Mouse (Mus musculus) gastrocnemius, adult 2 months (tissue): ENCODE measurements around the gene Rbfox1. TPM values are rescaled to one million over a fixed set of nuclear protein-coding genes. Genes with fewer than 3 reads are reported as not detected.

Experiments
- DNase-seq: peaks from one replicate; pipeline ENCODE4 v3.0.0; 2022
- H3K27ac ChIP-seq: fragments of 200-600 bp; 2 replicates; pipeline ENCODE4 v1.8.1; 2022; ENCODE audit warnings: mild to moderate bottlenecking
- H3K4me3 ChIP-seq: fragments of 200-600 bp; 2 replicates; pipeline ENCODE4 v1.8.1; 2022; ENCODE audit warnings: mild to moderate bottlenecking, moderate library complexity
- CTCF ChIP-seq: fragments of 200-600 bp; IDR thresholded peaks from 2 replicates; pipeline ENCODE4 v1.8.1; 2022; ENCODE audit warnings: antibody characterized with exemption, mild to moderate bottlenecking, moderate library complexity
- intact Hi-C: fragments of 180-260 bp; cut with DNase I; formaldehyde crosslinking; loops from one replicate; pipeline ENCODE4 v1.15.1; 2025
- total RNA-seq, 2 experiments: library from RNA; stranded (reverse); gene quantifications; 2 replicates each; pipeline ENCODE4 v1.2.3; 2021

Gene Rbfox1
- total RNA-seq, 2 experiments from 2014 or later: 194 to 277 TPM

- no peak for TF ChIP-seq CTCF
- no peak overlapping the region for H3K4me3 ChIP-seq
- intact Hi-C loops: no loop called here
- peak; percentile 82 for DNase-seq
- H3K27ac ChIP-seq: peak overlapping the region; percentile 65
These were observed 1444.0 kb downstream of the Rbfox1 start for GRCm38 (mm10) chr16:7329196-7329595.

- TF ChIP-seq CTCF: no peak
- H3K4me3 ChIP-seq: no peak overlapping the region
- intact Hi-C loops: no loop called here
These were observed 1456.0 kb downstream of the Rbfox1 start for GRCm38 (mm10) chr16:7341186-7341585.

GRCm38 (mm10) chr16:7345298-7345697 lies 1460.1 kb downstream of the Rbfox1 start:
- no peak overlapping the region for H3K27ac ChIP-seq
- H3K4me3 ChIP-seq: no peak overlapping the region
- no peak for TF ChIP-seq CTCF
- no peak for DNase-seq
- intact Hi-C loops: no loop called here

More at GRCm38 (mm10) chr16:7341186-7341585, 1456.0 kb downstream of the Rbfox1 start:
- H3K27ac ChIP-seq: no peak overlapping the region
- DNase-seq: no peak

- Histone ChIP-seq H3K4me3 (no peak overlapping the region), H3K27ac (no peak overlapping the region)
- intact Hi-C loops: no loop called here
- no peak for DNase-seq
- no peak for TF ChIP-seq CTCF
These were observed 1461.0 kb downstream of the Rbfox1 start for GRCm38 (mm10) chr16:7346001-7346625.

GRCm38 (mm10) chr16:7347522-7348165 lies 1462.5 kb downstream of the Rbfox1 start:
- Histone ChIP-seq H3K4me3 (no peak overlapping the region), H3K27ac (no peak overlapping the region)
- intact Hi-C loops: no loop called here
- no peak for TF ChIP-seq CTCF
- DNase-seq: no peak

- DNase-seq: peak; percentile 19
- no peak for TF ChIP-seq CTCF
These were observed 1467.7 kb downstream of the Rbfox1 start for GRCm38 (mm10) chr16:7352808-7353207.

GRCm38 (mm10) chr16:7354116-7354515 lies 1469.0 kb downstream of the Rbfox1 start:
- no peak overlapping the region for H3K4me3 ChIP-seq
- no peak overlapping the region for H3K27ac ChIP-seq
- intact Hi-C loops: no loop called here
- no peak for TF ChIP-seq CTCF
- no peak for DNase-seq

More at GRCm38 (mm10) chr16:7352808-7353207, 1467.7 kb downstream of the Rbfox1 start:
- intact Hi-C loops: no loop called here
- no peak overlapping the region for H3K4me3 ChIP-seq
- no peak overlapping the region for H3K27ac ChIP-seq

- no peak for TF ChIP-seq CTCF
These were observed 1473.9 kb downstream of the Rbfox1 start for GRCm38 (mm10) chr16:7359043-7359442.

GRCm38 (mm10) chr16:7360706-7361105 lies 1475.6 kb downstream of the Rbfox1 start:
- intact Hi-C loops: no loop called here
- no peak for TF ChIP-seq CTCF
- Histone ChIP-seq H3K4me3 (no peak overlapping the region), H3K27ac (no peak overlapping the region)
- no peak for DNase-seq

More at GRCm38 (mm10) chr16:7359043-7359442, 1473.9 kb downstream of the Rbfox1 start:
- Histone ChIP-seq H3K27ac (no peak overlapping the region), H3K4me3 (no peak overlapping the region)
- DNase-seq: no peak
- intact Hi-C loops: no loop called here

GRCm38 (mm10) chr16:7365878-7366277 lies 1480.7 kb downstream of the Rbfox1 start:
- no peak overlapping the region for H3K27ac ChIP-seq
- H3K4me3 ChIP-seq: no peak overlapping the region
- intact Hi-C loops: no loop called here
- TF ChIP-seq CTCF: no peak
- DNase-seq: no peak

- no peak for DNase-seq
- intact Hi-C loops: loop anchor here (10.0 kb wide), 1 partner anchor 961 kb away; no protein-coding TSS in a partner anchor
- Histone ChIP-seq H3K4me3 (no peak overlapping the region), H3K27ac (no peak overlapping the region)
- no peak for TF ChIP-seq CTCF
These were observed 1489.0 kb downstream of the Rbfox1 start for GRCm38 (mm10) chr16:7374146-7374545.

- no peak for TF ChIP-seq CTCF
- intact Hi-C loops: loop anchor here (10.0 kb wide), 1 partner anchor 960 kb away; no protein-coding TSS in a partner anchor
- no peak overlapping the region for H3K4me3 ChIP-seq
- H3K27ac ChIP-seq: no peak overlapping the region
- DNase-seq: no peak
These were observed 1489.5 kb downstream of the Rbfox1 start for GRCm38 (mm10) chr16:7374674-7375073.

- Histone ChIP-seq H3K27ac (no peak overlapping the region), H3K4me3 (no peak overlapping the region)
- intact Hi-C loops: no loop called here
- TF ChIP-seq CTCF: no peak
- DNase-seq: no peak
These were observed 1510.9 kb downstream of the Rbfox1 start for GRCm38 (mm10) chr16:7396101-7396500.
